Mouse (Mus musculus): ENCODE data around the gene Plekha8. TPM values are rescaled to one million over a fixed set of nuclear protein-coding genes. Genes with fewer than 3 reads are reported as not detected.

Plekha8 gene
- total RNA-seq, 1 experiment: 19.1 TPM

- H3K9me3 ChIP-seq (ENCODE audit: control insufficient read depth, insufficient read depth, low read depth, low read length): no peaks in the 10 kb centered on the region
- no peak overlapping the region for H3K4me3 ChIP-seq (ENCODE audit: insufficient read depth in 1 of 2, low read depth in 1 of 2, low read length in 2 of 2, poor library complexity in 1 of 2, severe bottlenecking in 1 of 2)
- 0 out of 2 replicates have a peak, but pooled peaks have one; percentile 37 for TF ChIP-seq ZNF384 (IDR thresholded peaks at IDR 0.05; ENCODE audit: low read depth, low read length)
- no peak for TF ChIP-seq CHD2 (IDR thresholded peaks at IDR 0.05; ENCODE audit: low read depth, low read length)
- DNase-seq (ENCODE audit: low read depth, low spot score): no peak
- H3K36me3 ChIP-seq (ENCODE audit: control insufficient read depth, insufficient read depth, low read length, poor library complexity, severe bottlenecking): no peaks in the 10 kb centered on the region
- 0 out of 4 replicates have a peak, but pooled peaks cover 0 to 4% of the 10 kb centered on the region in 2 experiments for H3K4me1 ChIP-seq (ENCODE audit: control insufficient read depth in 2 of 2, insufficient read depth in 2 of 2, low read length in 2 of 2, poor library complexity in 1 of 2)
- H3K27ac ChIP-seq (ENCODE audit: insufficient read depth, low read depth, low read length, poor library complexity, severe bottlenecking): no peak overlapping the region
- H3K9ac ChIP-seq (ENCODE audit: insufficient read depth, low read depth, low read length, poor library complexity, severe bottlenecking): no peak overlapping the region
- in situ Hi-C loops (cut with MboI; ENCODE audit: low sequenced_read_pairs in 2 of 2, unreplicated experiment in 2 of 2): no loop called here
Measured at GRCm38 (mm10) chr6:54564506-54564991, 30.4 kb upstream of the Plekha8 start.

GRCm38 (mm10) chr6:54565012-54565411 is 29.9 kb upstream of the Plekha8 start:
- no peak for DNase-seq (ENCODE audit: low read depth, low spot score)
- in situ Hi-C loops (cut with MboI; ENCODE audit: low sequenced_read_pairs in 2 of 2, unreplicated experiment in 2 of 2): no loop called here
- Histone ChIP-seq H3K4me3 (ENCODE audit: insufficient read depth in 1 of 2, low read depth in 1 of 2, low read length in 2 of 2, poor library complexity in 1 of 2, severe bottlenecking in 1 of 2) (peak overlapping the region in 1 of 2 experiments; percentile 63; a peak in 1 of 4 replicates), H3K9ac (ENCODE audit: insufficient read depth, low read depth, low read length, poor library complexity, severe bottlenecking) (no peak overlapping the region), H3K4me1 (ENCODE audit: control insufficient read depth in 2 of 2, insufficient read depth in 2 of 2, low read length in 2 of 2, poor library complexity in 1 of 2) (0 out of 4 replicates have a peak, but pooled peaks cover 0 to 4% of the 10 kb centered on the region in 2 experiments), H3K27ac (ENCODE audit: insufficient read depth, low read depth, low read length, poor library complexity, severe bottlenecking) (no peak overlapping the region), H3K36me3 (ENCODE audit: control insufficient read depth, insufficient read depth, low read length, poor library complexity, severe bottlenecking) (no peaks in the 10 kb centered on the region), H3K9me3 (ENCODE audit: control insufficient read depth, insufficient read depth, low read depth, low read length) (no peaks in the 10 kb centered on the region)
- no peak for TF ChIP-seq ZNF384 (IDR thresholded peaks at IDR 0.05; ENCODE audit: low read depth, low read length)
- no peak for TF ChIP-seq ZC3H11A (IDR thresholded peaks at IDR 0.05; ENCODE audit: borderline replicate concordance, low read depth, low read length)
- no peak for TF ChIP-seq HCFC1 (IDR thresholded peaks at IDR 0.05; ENCODE audit: borderline replicate concordance, insufficient read depth, low read length)
- no peak for TF ChIP-seq CHD2 (IDR thresholded peaks at IDR 0.05; ENCODE audit: low read depth, low read length)

- 0 out of 4 replicates have a peak, but pooled peaks cover 0 to 4% of the 10 kb centered on the region in 2 experiments for H3K4me1 ChIP-seq (ENCODE audit: control insufficient read depth in 2 of 2, insufficient read depth in 2 of 2, low read length in 2 of 2, poor library complexity in 1 of 2)
- no peak within 1 kb of the TSS for H3K27ac ChIP-seq (ENCODE audit: insufficient read depth, low read depth, low read length, poor library complexity, severe bottlenecking)
- in situ Hi-C loops (cut with MboI; ENCODE audit: low sequenced_read_pairs in 2 of 2, unreplicated experiment in 2 of 2): no loop called here
- H3K9ac ChIP-seq (ENCODE audit: insufficient read depth, low read depth, low read length, poor library complexity, severe bottlenecking): peak within 1 kb of the TSS; percentile 9
- H3K36me3 ChIP-seq (ENCODE audit: control insufficient read depth, insufficient read depth, low read length, poor library complexity, severe bottlenecking): no peaks in the 10 kb centered on the region
- H3K9me3 ChIP-seq (ENCODE audit: control insufficient read depth, insufficient read depth, low read depth, low read length): no peaks in the 10 kb centered on the region
- H3K4me3 ChIP-seq (ENCODE audit: insufficient read depth in 1 of 2, low read depth in 1 of 2, low read length in 2 of 2, poor library complexity in 1 of 2, severe bottlenecking in 1 of 2): peak within 1 kb of the TSS; percentile 49 to 63
- peak; percentile 54 for DNase-seq (ENCODE audit: low read depth, low spot score)
- TF ChIP-seq MAFK (IDR thresholded peaks at IDR 0.05; ENCODE audit: insufficient read depth, low read depth, low read length) (no peak), ZC3H11A (IDR thresholded peaks at IDR 0.05; ENCODE audit: borderline replicate concordance, low read depth, low read length) (no peak), ZNF384 (IDR thresholded peaks at IDR 0.05; ENCODE audit: low read depth, low read length) (no peak), HCFC1 (IDR thresholded peaks at IDR 0.05; ENCODE audit: borderline replicate concordance, insufficient read depth, low read length) (no peak)
Measured at GRCm38 (mm10) chr6:54565665-54566545, 29.0 kb upstream of the Plekha8 start, which contains the start of gene Scrn1. Gene Scrn1 (minus strand): TSS chr6:54566489.

GRCm38 (mm10) chr6:54566546-54566919 is 28.4 kb upstream of the Plekha8 start:
- in situ Hi-C loops (cut with MboI; ENCODE audit: low sequenced_read_pairs in 2 of 2, unreplicated experiment in 2 of 2): no loop called here
- Histone ChIP-seq H3K4me1 (ENCODE audit: control insufficient read depth in 2 of 2, insufficient read depth in 2 of 2, low read length in 2 of 2, poor library complexity in 1 of 2) (0 out of 4 replicates have a peak, but pooled peaks cover 0 to 4% of the 10 kb centered on the region in 2 experiments), H3K9me3 (ENCODE audit: control insufficient read depth, insufficient read depth, low read depth, low read length) (no peaks in the 10 kb centered on the region), H3K9ac (ENCODE audit: insufficient read depth, low read depth, low read length, poor library complexity, severe bottlenecking) (no peak overlapping the region), H3K27ac (ENCODE audit: insufficient read depth, low read depth, low read length, poor library complexity, severe bottlenecking) (no peak overlapping the region), H3K36me3 (ENCODE audit: control insufficient read depth, insufficient read depth, low read length, poor library complexity, severe bottlenecking) (no peaks in the 10 kb centered on the region), H3K4me3 (ENCODE audit: insufficient read depth in 1 of 2, low read depth in 1 of 2, low read length in 2 of 2, poor library complexity in 1 of 2, severe bottlenecking in 1 of 2) (peak overlapping the region; percentile 49 to 63)
- no peak for DNase-seq (ENCODE audit: low read depth, low spot score)
- no peak for TF ChIP-seq HCFC1 (IDR thresholded peaks at IDR 0.05; ENCODE audit: borderline replicate concordance, insufficient read depth, low read length)
- no peak for TF ChIP-seq ZNF384 (IDR thresholded peaks at IDR 0.05; ENCODE audit: low read depth, low read length)
- TF ChIP-seq MAFK (IDR thresholded peaks at IDR 0.05; ENCODE audit: insufficient read depth, low read depth, low read length): no peak
- TF ChIP-seq ZC3H11A (IDR thresholded peaks at IDR 0.05; ENCODE audit: borderline replicate concordance, low read depth, low read length): no peak
- TF ChIP-seq CHD2 (IDR thresholded peaks at IDR 0.05; ENCODE audit: low read depth, low read length): no peak
